Mouse (Mus musculus) spleen, postnatal 14 days (tissue): ENCODE measurements at regions not wholly inside any gene's neighbourhood (a gene's known extent, or its start where the extent isn't known, plus 50 kb on each side); places are given as distances from the start of the nearest gene placed in this dataset.

Experiments used
- DNase-seq, 2 experiments: peaks; one replicate each; pipeline ENCODE4 v3.0.0; 2021 to 2022; ENCODE audit warnings: low spot score in 2 of 2

DNA sequence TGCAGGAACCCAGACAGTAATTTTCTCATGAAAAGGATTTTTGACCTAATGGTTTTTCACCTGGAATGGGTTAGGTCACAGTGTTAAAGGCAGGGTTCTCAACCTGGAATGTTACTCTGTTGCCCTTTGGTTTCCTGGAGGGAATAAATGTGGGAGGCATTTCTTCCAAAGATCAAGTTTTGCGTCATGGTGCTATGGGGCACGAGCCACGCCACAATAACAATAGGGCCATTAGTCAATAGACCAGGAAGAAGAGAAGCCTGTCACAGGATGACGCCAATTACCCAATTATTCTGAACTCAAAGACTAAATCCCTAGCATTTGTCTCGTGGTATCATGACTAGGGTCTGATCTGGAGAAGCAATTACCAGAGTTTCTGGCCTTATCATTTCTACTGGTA is 94.3 kb upstream of the Hnrnpa3 start:
- no peak for DNase-seq

DNA sequence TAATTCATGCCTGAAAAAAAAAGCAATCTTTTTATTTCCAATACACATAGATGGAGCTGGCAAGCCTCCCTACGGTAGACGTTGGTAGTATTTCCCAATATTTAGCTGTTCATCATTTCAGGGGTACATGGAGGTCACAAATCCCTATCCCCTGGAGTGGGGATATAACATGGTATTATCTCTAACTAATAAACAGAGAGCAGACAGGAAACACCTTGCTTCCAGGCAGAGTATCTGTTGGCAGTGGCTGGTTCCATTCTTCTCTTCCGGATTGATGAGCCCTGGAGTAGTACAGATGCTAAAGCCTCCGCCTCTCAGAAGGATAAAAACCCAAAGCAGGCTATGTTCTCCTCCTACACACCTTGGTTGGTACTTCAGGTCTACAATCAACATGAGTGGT is 91.9 kb upstream of the Hnrnpa3 start:
- no peak for DNase-seq

DNA sequence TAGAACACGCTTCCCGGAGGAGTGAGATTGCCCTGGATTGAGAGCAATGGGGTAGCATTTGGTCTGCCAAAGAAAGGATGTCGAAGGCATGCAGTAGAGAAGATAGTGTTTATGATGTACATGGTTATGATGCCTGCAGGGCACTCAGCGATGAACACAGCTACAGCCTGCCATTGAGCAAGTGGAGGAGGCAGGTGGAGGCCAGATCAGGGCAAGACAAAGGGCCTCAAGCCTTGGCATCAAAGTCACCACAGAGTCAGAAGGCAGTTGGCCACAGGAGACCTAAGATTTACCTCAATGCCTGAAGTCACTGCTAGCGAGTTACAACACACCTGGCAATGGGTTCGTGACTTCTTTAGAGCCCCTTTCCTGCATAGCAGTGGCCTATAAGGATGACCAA is 89.3 kb upstream of the Hnrnpa3 start:
- no peak for DNase-seq

DNA sequence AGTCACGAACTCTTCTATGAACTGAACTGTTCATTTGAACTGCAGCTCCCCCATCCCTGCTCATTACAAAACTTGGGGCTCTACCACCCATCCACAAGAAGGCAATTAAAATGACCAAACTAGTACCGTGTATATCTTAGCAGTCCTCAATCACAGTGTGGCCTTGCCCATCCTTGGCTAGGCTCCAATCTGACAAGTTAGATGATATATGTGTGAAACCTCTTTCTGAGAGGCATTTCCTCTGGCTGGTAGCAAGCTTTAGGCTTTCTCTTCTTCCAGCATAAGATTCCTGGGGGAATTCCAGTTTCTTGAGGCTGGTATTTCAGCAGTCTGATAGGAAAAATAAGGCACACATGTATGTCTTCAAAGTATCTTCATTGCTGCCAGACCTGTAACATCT is 88.8 kb upstream of the Hnrnpa3 start:
- no peak for DNase-seq

DNA sequence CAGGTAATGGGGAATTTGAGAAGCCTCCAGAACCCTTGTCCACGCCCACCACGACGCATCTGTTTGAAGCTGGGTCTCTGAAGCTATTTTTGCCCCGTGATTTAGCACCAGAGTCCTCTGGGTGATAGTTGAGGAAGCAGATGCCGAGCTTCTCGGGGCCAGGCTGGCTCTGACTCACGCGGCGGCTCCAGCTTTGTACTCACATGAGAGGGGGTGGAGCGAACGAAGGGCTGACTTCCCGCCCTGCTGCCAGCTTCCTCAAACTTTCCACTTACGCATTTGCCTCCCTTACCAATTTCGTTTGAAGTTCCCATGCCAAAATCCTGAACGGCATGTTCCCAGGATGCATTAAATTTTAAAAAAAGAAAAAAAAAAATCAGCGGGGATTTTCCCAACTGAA is 74.1 kb upstream of the Hnrnpa3 start:
- DNase-seq = peak; percentile 28 to 30

DNA sequence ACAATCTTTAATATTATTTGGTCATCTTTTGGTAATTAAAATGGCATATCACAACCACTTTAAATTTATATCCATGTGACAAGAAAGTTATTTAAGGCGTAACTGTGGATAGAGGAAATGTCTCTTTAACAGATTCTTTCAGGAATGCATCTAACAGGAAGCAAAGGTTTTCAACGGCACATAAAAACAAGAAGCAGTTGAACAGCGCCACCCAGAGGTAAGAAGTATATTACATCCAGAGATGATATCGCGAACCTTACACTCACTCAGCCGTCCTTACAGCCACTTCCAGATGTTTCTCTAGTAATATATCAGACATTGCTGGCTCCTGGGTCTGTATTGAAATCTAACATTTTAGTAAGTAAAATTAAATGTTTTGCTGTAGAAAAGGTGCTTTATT is 70.5 kb upstream of the Hnrnpa3 start:
- DNase-seq = peak in 1 of 2 experiments; percentile 40

DNA sequence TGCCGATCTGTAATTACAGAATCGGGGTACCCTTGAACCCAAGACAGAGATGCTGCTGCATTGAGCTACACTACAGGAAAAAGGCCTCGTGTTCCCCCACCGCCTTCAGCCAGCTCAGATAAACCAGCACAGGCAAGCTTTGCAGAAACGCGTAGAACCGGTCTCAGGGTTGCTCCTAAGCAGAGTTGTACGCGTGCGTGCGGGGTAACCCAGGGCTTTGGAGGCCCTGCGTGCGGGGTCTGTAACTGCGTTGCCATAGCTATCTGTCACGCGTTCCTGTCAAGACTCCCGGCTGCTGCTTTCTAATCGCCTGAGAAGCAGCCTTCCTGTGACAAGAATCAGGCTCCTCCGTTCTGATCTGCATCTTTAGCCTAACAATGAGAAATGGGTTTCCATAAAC is 69.6 kb upstream of the Hnrnpa3 start:
- no peak for DNase-seq

DNA sequence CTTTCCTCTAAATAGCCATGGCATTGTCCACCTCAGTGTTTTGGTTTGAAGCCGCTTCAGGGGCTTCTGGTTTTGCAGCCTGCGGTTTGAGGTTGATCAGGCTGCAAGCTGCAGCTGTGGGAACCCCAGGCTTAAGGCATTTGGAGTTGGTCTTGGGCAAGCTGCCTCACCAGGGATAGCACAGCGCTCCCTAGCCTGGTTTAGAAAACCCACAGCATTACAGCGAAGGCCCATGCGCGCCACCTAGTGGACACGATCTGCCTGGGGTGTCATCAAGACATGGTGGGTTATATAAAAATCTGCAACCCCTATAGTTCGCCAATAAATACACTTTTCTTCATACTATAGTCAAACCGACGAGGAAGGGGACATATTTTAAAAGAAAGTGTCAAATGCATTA is 68.9 kb upstream of the Hnrnpa3 start:
- peak; percentile 70 to 82 for DNase-seq

DNA sequence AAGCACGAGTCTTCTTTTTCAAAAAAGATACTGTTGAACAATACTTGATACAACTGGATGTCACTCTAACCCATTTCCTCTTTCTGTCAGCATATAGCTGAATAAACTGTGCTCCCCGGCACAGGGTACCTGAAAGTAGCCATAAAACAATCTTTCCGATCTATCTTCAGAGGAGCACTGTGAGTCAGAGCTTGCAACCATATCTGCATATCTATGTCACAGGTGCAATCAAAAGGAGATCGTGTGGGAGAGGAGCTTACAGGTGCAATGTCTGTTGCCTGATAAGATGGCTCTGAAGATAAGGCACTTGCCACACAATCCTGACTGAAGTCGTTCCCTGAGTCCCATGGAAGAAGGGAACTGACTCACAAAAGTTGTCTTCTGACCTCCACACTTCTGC is 58.5 kb upstream of the Hnrnpa3 start:
- DNase-seq = no peak

DNA sequence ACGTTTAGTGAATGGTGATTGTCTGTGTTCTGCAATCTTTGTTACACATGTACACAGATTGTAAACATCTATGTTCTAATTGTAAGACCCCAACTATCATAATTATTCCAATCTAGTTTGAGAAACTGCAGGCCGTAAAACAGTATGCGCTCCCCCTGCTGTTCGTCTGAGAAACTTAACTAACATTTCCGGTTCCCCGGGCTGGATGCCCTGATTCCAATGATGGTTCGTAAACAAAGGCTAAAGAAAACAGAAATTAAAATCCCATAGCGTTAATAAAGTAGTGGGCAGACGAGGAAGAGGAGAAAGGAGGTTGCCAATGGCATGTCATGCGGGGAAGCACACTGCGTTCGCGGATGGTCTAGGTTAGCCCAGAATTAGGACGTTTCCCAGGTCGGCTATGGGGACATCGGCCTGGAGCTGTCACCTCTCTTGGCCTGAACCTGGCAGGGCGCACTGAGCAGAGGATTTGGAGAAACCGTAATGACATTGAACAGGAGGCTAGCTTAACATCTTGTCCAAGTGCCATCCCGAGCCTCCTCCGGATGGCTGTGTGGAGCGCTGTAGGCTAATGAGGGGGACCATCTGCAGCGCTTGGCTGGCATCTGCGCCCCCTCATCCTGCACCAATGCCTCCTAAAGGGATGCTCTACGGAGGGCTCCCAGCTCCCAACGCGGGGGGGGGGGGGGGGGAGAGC is 55.7 kb upstream of the Hnrnpa3 start:
- no peak for DNase-seq

DNA sequence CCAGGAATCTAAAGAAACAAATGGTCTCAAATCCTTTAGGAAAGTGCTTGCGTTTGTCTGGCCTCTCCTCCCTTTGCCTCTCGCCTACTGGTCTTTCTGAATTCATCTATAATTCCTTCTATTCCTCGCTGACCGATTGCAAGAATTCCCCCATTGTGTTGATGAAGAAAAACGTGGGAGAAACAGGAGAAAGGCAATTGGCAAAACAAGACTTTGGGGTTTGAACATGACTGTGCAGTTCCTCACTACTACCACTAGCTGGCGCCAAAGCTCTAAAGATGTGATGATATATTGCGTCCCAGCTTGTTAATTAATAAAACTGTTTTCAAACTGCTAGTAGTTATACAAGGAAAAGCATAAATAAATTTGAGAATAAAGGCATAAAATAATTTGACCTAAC is 53.4 kb upstream of the Hnrnpa3 start:
- DNase-seq = peak in 1 of 2 experiments; percentile 41

DNA sequence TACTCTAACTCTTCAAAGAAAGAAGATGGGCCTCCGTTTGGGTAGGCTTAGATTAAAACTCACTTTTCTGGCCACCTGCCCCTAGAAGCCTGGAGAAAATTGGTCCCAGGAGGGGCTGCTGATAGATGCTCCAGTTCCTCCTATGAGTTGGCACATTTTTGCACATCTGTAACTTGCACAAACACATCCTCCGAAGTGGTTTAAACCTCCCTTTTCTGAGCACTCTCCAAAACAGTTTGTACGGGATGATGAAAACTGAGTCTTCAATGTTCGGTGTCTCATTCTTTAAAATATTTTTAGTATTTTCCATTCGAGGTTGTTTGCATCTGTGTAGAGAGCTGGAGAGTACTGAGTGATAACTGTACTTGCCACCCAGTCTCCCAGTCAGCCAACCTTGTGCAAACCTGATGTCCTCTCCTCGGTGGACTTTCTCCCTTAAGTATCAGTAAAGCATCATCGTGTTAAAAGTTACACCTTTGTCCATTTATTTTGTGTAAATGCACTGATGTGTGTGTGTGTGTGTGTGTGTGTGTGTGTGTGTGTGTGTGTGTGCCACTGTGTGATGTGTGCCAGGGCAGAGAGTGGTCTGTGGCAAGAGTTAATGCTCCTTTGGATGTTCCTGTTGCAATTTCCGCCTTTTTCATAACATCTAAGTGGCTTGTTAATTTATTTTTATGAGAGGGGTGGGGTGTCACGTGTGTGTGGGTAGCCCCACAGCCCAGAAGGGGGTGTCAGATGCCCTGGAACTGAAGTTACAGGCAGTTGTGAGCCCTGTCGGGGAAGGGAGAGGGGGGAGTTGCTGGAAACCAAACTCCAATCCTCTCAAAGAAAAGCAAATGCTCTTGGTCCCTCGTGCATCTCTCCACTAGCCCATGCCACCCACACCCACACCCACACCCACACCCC is 51.8 kb upstream of the Hnrnpa3 start:
- no peak for DNase-seq

DNA sequence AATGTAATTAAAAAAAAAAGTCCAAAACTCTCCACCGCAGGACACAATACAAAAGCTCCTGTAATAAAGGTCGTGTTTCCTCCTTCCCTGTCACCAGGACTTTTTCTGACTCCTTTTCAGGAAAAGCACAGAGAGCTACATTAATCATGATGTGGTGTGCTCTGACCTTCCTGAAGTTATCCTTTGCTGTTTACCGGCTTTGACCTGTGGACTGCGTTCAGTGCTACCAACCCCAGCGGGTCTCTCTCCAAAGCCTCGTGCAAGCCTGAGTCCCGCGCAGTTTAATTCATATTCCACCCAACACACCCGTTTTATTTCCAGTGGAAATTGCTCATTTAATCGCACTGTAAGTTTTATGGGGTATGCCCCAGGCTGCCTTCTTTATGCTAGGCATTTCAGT is 51.1 kb upstream of the Hnrnpa3 start:
- no peak for DNase-seq

DNA sequence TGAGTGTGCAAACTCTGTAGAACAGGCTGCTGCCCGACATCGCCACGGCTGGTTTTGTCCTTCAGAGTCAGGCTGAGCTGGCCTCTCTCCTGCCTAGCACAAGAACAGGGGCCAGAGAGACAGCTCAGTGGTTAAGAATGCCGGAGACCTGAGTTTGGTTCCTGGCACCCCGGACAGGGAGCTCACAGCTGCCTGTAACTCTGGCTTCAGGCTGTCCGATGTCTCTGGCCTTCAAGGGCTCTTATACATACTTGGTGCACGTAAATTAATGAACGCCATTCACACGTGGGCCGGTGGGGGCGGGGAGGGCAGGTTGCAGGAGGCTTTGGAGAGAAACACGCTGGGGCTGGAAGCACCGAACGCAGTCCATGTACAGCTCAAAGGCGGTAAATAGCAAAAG is 50.6 kb upstream of the Hnrnpa3 start:
- no peak for DNase-seq

DNA sequence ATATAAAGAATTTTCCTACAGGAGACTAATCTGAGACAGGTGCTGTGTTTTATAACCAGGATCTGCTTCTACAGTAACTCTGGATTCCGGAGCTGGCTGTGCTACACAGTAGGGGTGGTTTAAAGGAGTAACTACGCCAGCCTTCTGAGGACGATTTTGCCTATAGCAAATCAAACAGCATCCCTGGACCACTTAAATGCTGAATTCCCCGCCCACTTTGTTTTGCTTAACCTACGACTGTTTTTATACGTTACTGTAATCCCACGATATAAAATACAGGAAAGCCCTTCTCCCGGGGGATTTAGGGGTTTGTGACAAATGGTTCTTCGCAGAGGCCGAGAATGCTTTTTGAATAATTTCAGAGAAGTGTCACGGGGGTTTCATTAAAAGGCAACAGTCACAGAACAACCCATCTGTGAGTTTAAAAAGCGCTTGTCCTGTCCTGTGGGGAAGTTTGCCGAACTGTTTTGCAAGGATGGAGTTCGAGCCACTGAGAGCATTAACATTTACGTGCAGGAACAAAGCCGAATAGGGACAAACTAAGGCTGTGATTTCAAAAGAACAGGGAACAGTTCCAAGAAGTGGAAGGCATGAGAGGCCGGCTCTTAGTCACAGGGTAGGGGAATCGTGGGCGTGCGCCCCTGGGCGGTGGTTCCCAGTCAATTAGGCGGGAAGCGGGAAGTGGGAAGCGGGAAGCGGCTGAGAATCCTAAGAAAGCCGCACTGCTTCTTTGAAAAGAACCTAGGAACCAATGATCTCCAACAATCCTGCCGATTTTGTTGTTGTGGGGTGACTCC is 49.7 kb upstream of the Hnrnpa3 start:
- no peak for DNase-seq
